Comparison of ENCODE assay signal across 8 mouse cellular contexts in genomic region chr5:103425363-103426031, GRCm38 (mm10). TPM values are rescaled to one million over a fixed set of nuclear protein-coding genes. Genes with fewer than 3 reads are reported as not detected.
A peak's percentile ranks its signal among the peaks of the same experiment; 100 is the strongest.
DNase-seq lines count a peak whose midpoint lies in the region; ATAC-seq lines count a peak whose summit lies in the region.

No protein-coding gene starts in this region.

- H3K9ac ChIP-seq in forebrain, embryonic 11.5 days (ENCODE audit: low read length) = peak overlapping the region; percentile 85
- H3K9ac ChIP-seq in lung, embryonic 15.5 days = peak overlapping the region; percentile 73

- ATAC-seq in forebrain, embryonic 11.5 days (replicated peaks; ENCODE audit: low FRiP score) = peak; percentile 45
- ATAC-seq in lung, embryonic 15.5 days (ENCODE audit: borderline replicate concordance, extremely low read depth, low FRiP score, low TSS enrichment) = peak; percentile 12; the same call in 1 of the 2 replicates

- no peaks in the 10 kb centered on the region for H3K36me3 ChIP-seq in forebrain, embryonic 11.5 days (ENCODE audit: control insufficient read depth, insufficient read depth, low read length)
- H3K36me3 ChIP-seq in lung, embryonic 15.5 days = no peaks in the 10 kb centered on the region

- under 1% methylated on average over 59 of the region's 67 CpGs for WGBS in forebrain, embryonic 11.5 days
- WGBS in lung, embryonic 15.5 days = under 1% methylated on average over 52 of the region's 67 CpGs

- H3K27me3 ChIP-seq in forebrain, embryonic 11.5 days (ENCODE audit: control insufficient read depth, insufficient read depth, low read length) = no peaks in the 10 kb centered on the region
- H3K27me3 ChIP-seq in lung, embryonic 15.5 days = no peaks in the 10 kb centered on the region

- H3K27ac ChIP-seq in forebrain, embryonic 11.5 days (ENCODE audit: low read depth, low read length) = peak overlapping the region; percentile 82
- H3K27ac ChIP-seq in lung, embryonic 15.5 days = peak overlapping the region; percentile 80

- no peaks in the 10 kb centered on the region for H3K9me3 ChIP-seq in forebrain, embryonic 11.5 days (ENCODE audit: control insufficient read depth, low read length)
- H3K9me3 ChIP-seq in lung, embryonic 15.5 days = no peaks in the 10 kb centered on the region

- peak overlapping the region; percentile 76 for H3K4me2 ChIP-seq in forebrain, embryonic 11.5 days (ENCODE audit: low read depth, low read length, severe bottlenecking)
- H3K4me2 ChIP-seq in lung, embryonic 15.5 days = peak overlapping the region; percentile 86

- H3K4me3 ChIP-seq in forebrain, embryonic 11.5 days (ENCODE audit: low read depth, low read length) = peak overlapping the region; percentile 91
- H3K4me3 ChIP-seq in lung, embryonic 15.5 days = peak overlapping the region; percentile 78

- peak; percentile 48 for DNase-seq in ES-CJ7 (ENCODE audit: low read depth, low spot score)
- peak; percentile 59 for DNase-seq in adrenal gland, postnatal 14 days
- DNase-seq in forebrain, embryonic 11.5 days (ENCODE audit: low spot score) = peak; percentile 77
- DNase-seq in heart, postnatal 10 days = peak; percentile 65 to 67
- peak; percentile 78 to 85 for DNase-seq in kidney, postnatal 36 days
- DNase-seq in ovary, postnatal 14 days (ENCODE audit: low spot score) = peak; percentile 46
- DNase-seq in spleen, adult 12 weeks (ENCODE audit: low spot score) = no peak

- intact Hi-C loops in heart, postnatal 10 days (cut with DNase I) = no loop called here

- H3K4me1 ChIP-seq in forebrain, embryonic 11.5 days (replicated peaks; ENCODE audit: control insufficient read depth, insufficient read depth, low read length) = peaks cover 12% of the 10 kb centered on the region
- peaks cover 25% of the 10 kb centered on the region for H3K4me1 ChIP-seq in lung, embryonic 15.5 days

RNA-seq across cellular contexts. Expression of gene Ptpn13, which starts 0.5 kb away (rescaled TPM):
- total RNA-seq in adrenal gland, postnatal 14 days (2021) = 19.8 and 22.0 TPM in 2 replicates
- 17.4 and 20.3 TPM in 2 replicates for polyA plus RNA-seq in forebrain, embryonic 11.5 days (2014; fragmentation: Nextera tagmentation; extraction: Ambion mirVana)
- 1 to 10 TPM; 9.8 TPM for total RNA-seq in heart, postnatal 10 days (2021)
- polyA plus RNA-seq in lung, embryonic 15.5 days (2015; fragmentation: Nextera tagmentation; extraction: Ambion mirVana) = 12.1 and 14.0 TPM in 2 replicates
